Mouse (Mus musculus) forebrain, embryonic 14.5 days (tissue): Measurements from ENCODE around the gene Obscn. TPM values are rescaled to one million over a fixed set of nuclear protein-coding genes. Genes with fewer than 3 reads are reported as not detected.

ENCODE experiments used
- ATAC-seq: fragments of 200-750 bp; cut with Nextera tagmentation; 2 replicates; pipeline ENCODE4 v1.8.0; 2017; ENCODE audit warnings: mild to moderate bottlenecking, moderate library complexity
- DNase-seq: peaks from one replicate; pipeline ENCODE4 v3.0.0-alpha.2; 2015; ENCODE audit warnings: low spot score
- H3K27ac ChIP-seq: fragments of 300-500 bp; sonication (generic); 2 replicates; pipeline ENCODE4 v1.5.1; 2014; ENCODE audit warnings: low read depth, mild to moderate bottlenecking, control low read depth, low read length, moderate library complexity
- H3K27me3 ChIP-seq: fragments of 300-500 bp; sonication (generic); replicated peaks from 2 replicates; pipeline ENCODE4 v1.6.1; 2014; ENCODE audit warnings: low read length, control low read depth, mixed read lengths; ENCODE audit not compliant: control insufficient read depth, insufficient read depth
- H3K36me3 ChIP-seq: fragments of 300-500 bp; sonication (generic); 2 replicates; pipeline ENCODE4 v1.6.1; 2014; ENCODE audit warnings: low read length, control low read depth; ENCODE audit not compliant: control insufficient read depth, insufficient read depth
- H3K4me1 ChIP-seq: fragments of 300-500 bp; sonication (generic); 2 replicates; pipeline ENCODE4 v1.6.1; 2014; ENCODE audit warnings: antibody characterized with exemption, low read length, control low read depth; ENCODE audit not compliant: control insufficient read depth, insufficient read depth
- H3K4me2 ChIP-seq: fragments of 300-500 bp; sonication (generic); 2 replicates; pipeline ENCODE4 v1.6.1; 2014; ENCODE audit warnings: mild to moderate bottlenecking, control low read depth, low read length
- H3K4me3 ChIP-seq: fragments of 300-500 bp; sonication (generic); 2 replicates; pipeline ENCODE4 v1.5.1; 2014; ENCODE audit warnings: low read depth, low read length, control low read depth
- H3K9ac ChIP-seq: fragments of 300-500 bp; sonication (generic); 2 replicates; pipeline ENCODE4 v1.6.1; 2014; ENCODE audit warnings: mild to moderate bottlenecking, low read length, control low read depth, moderate library complexity
- H3K9me3 ChIP-seq: fragments of 300-500 bp; sonication (generic); replicated peaks from 2 replicates; pipeline ENCODE4 v1.6.1; 2016; ENCODE audit warnings: low read length, control low read depth, mixed read lengths; ENCODE audit not compliant: control insufficient read depth
- WGBS: fragments of 180-500 bp; shearing (Covaris S2); extraction: QIAGEN DNeasy Blood & Tissue Kit; methylation state at CpG from one replicate; pipeline ENCODE4 v1.1.7; 2014; 5-methylcytosine and 5-hydroxymethylcytosine counted together
- polyA plus RNA-seq: library from polyadenylated mRNA; unstranded; fragments of >200 nt; fragmentation: Nextera tagmentation; extraction: Ambion mirVana; gene quantifications from 2 replicates; pipeline ENCODE4 v1.2.1, GENCODE M21; 2014

The Obscn gene
- polyA plus RNA-seq, 1 experiment from 2014 or later = 0.05 TPM

DNA sequence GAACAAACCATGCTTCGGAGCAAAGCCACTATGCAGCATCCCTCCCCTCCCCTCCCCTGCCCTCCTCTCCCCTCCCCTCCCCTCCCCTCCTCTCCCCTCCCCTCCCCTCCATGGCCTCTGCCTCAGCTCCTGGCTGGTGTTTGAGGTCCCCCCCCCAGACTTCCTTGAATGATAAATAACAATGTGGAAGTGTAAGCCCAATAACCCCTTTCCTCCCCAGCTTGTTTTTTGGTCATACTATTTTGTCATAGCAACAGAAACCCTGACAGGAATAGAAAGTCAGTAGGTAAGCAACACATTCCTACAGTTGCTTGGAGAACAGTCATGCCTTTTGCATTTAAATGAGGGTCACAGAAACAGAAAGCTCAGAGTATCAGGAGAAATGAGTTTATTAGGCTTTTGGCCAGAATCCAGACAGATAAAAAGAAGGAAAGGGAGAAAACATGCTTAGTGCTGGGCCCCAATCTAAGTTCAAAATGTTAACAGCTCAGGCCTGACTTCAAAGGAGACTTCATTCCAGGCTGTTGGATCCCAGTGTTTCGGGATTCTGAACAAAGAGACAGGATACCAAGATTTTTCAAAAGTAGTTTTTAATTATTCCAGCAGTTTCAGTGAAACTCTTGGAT lies 29.5 kb upstream of the Obscn start:
- Histone ChIP-seq H3K4me3 (no peak overlapping the region), H3K27ac (no peak overlapping the region), H3K9me3 (no peaks in the 10 kb centered on the region), H3K4me2 (no peak overlapping the region), H3K9ac (no peak overlapping the region), H3K4me1 (peaks cover 8% of the 10 kb centered on the region), H3K36me3 (no peaks in the 10 kb centered on the region; the same call in 1 of the 2 replicates), H3K27me3 (no peaks in the 10 kb centered on the region)
- DNase-seq (peak; percentile 7), ATAC-seq (no peak)
- WGBS = 25% methylated on average over 2 of the region's 2 CpGs

DNA sequence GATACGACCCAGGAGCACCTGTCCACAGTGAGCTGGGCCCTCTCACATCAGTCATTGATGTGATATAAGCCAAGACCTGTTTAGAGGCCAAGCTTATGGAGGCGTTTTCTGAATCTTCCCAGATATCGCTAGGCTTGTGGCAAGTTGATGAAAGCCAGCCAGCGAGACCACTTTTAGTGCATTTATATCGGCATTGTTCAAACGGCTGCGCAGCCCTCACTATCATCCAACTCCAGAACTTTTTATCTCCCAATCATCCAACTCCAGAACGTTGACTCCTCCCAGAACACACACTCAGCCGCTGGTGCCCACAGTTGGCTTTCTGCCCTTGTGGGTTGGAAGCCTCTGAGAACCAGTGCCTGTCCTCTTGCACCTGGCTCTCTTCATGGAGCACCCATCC lies 28.2 kb upstream of the Obscn start:
- WGBS = 88% methylated on average over 9 of the region's 9 CpGs
- H3K9me3 ChIP-seq = no peaks in the 10 kb centered on the region
- no peaks in the 10 kb centered on the region for H3K27me3 ChIP-seq
- H3K27ac ChIP-seq = no peak overlapping the region
- H3K4me2 ChIP-seq = peak overlapping the region; percentile 56
- peaks cover 8% of the 10 kb centered on the region for H3K4me1 ChIP-seq
- no peak for DNase-seq
- H3K36me3 ChIP-seq = no peaks in the 10 kb centered on the region; the same call in 1 of the 2 replicates
- H3K9ac ChIP-seq = no peak overlapping the region
- H3K4me3 ChIP-seq = no peak overlapping the region
- ATAC-seq = no peak

GRCm38 (mm10) chr11:59163255-59164236 lies 27.3 kb upstream of the Obscn start, which contains the start of gene Iba57:
Gene Iba57, minus strand, starts transcription at chr11:59163739.
- H3K27ac ChIP-seq = peak within 1 kb of the TSS; percentile 99
- H3K4me2 ChIP-seq = peak within 1 kb of the TSS; percentile 66
- peak; percentile 100 for ATAC-seq
- WGBS = 3% methylated on average over 68 of the region's 68 CpGs
- H3K4me1 ChIP-seq = peaks cover 8% of the 10 kb centered on the region
- no peaks in the 10 kb centered on the region; the same call in 1 of the 2 replicates for H3K36me3 ChIP-seq
- peak within 1 kb of the TSS; percentile 65 for H3K4me3 ChIP-seq
- peak; percentile 99 for DNase-seq
- H3K27me3 ChIP-seq = no peaks in the 10 kb centered on the region
- H3K9me3 ChIP-seq = no peaks in the 10 kb centered on the region
- peak within 1 kb of the TSS; percentile 85 for H3K9ac ChIP-seq

DNA sequence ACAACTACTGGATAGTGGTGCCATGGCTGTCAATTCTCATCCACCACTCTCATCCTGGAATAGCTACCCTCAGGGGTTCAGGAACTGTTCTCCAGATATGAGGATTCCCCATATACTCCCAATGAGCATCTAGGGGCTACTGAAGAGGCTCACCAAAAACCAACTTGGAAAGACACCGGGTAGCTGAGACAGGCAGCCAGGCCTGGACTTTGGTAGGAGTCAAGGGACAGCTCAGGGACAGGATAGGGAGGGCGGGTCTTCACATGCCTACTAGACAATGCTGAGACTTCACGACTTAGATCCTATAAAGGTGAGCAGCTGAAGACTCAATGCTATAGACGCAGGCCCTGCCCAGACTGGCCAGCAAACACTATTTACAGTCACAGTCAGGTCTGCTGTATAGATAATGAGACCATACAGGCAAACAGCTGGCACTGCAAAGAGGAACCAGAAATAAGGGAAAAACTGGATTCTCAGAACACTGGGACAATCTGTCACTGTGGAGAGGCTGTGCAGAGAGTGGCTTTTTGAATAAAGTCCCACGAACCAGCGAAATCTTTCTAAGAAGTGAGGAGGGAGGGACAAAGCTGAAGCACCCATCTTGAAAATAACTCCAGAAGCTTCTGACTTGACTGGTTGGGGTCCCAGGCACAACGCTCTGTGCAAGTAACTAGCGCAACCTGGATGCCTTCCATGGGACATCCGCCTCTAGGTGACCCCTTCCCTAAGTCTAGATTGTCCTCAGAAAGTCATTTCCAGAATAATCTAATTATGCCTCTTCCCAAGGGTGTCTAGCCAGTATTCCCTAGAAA lies 26.4 kb upstream of the Obscn start:
- Histone ChIP-seq H3K4me2 (peak overlapping the region; percentile 66), H3K9ac (peak overlapping the region; percentile 85), H3K36me3 (peaks cover under 1% of the 10 kb centered on the region), H3K27me3 (no peaks in the 10 kb centered on the region), H3K4me1 (peaks cover 8% of the 10 kb centered on the region), H3K4me3 (peak overlapping the region; percentile 65), H3K9me3 (no peaks in the 10 kb centered on the region), H3K27ac (peak overlapping the region; percentile 99)
- DNase-seq (no peak), ATAC-seq (no peak)
- WGBS = 61% methylated on average over 9 of the region's 9 CpGs

- ATAC-seq (no peak), DNase-seq (no peak)
- Histone ChIP-seq H3K4me3 (no peak overlapping the region), H3K4me1 (peaks cover 8% of the 10 kb centered on the region), H3K27ac (no peak overlapping the region), H3K27me3 (no peaks in the 10 kb centered on the region), H3K9me3 (no peaks in the 10 kb centered on the region), H3K4me2 (no peak overlapping the region), H3K36me3 (peaks cover 3% of the 10 kb centered on the region), H3K9ac (no peak overlapping the region)
- WGBS = 83% methylated on average over 5 of the region's 5 CpGs
Observed at GRCm38 (mm10) chr11:59161398-59161797, 25.2 kb upstream of the Obscn start.

GRCm38 (mm10) chr11:59159558-59159957 lies 23.4 kb upstream of the Obscn start:
- ATAC-seq = no peak
- H3K4me2 ChIP-seq = no peak overlapping the region
- WGBS = 90% methylated on average over 4 of the region's 4 CpGs
- no peak overlapping the region for H3K4me3 ChIP-seq
- no peaks in the 10 kb centered on the region for H3K27me3 ChIP-seq
- no peak overlapping the region for H3K27ac ChIP-seq
- no peak for DNase-seq
- H3K9ac ChIP-seq = no peak overlapping the region
- no peaks in the 10 kb centered on the region for H3K9me3 ChIP-seq
- peaks cover 6% of the 10 kb centered on the region for H3K36me3 ChIP-seq
- H3K4me1 ChIP-seq = peaks cover 8% of the 10 kb centered on the region

GRCm38 (mm10) chr11:59159099-59159498 lies 22.9 kb upstream of the Obscn start:
- Histone ChIP-seq H3K27ac (no peak overlapping the region), H3K4me2 (no peak overlapping the region)

GRCm38 (mm10) chr11:59155900-59156299 lies 19.7 kb upstream of the Obscn start:
- Histone ChIP-seq H3K27ac (no peak overlapping the region), H3K9ac (no peak overlapping the region), H3K4me2 (no peak overlapping the region), H3K27me3 (no peaks in the 10 kb centered on the region), H3K4me3 (no peak overlapping the region), H3K4me1 (no peaks in the 10 kb centered on the region), H3K9me3 (no peaks in the 10 kb centered on the region), H3K36me3 (peaks cover 6% of the 10 kb centered on the region)
- WGBS = 92% methylated on average over 5 of the region's 5 CpGs
- no peak for DNase-seq
- no peak for ATAC-seq

More at GRCm38 (mm10) chr11:59159099-59159498, 22.9 kb upstream of the Obscn start:
- Histone ChIP-seq H3K27me3 (no peaks in the 10 kb centered on the region), H3K9me3 (no peaks in the 10 kb centered on the region), H3K36me3 (peaks cover 6% of the 10 kb centered on the region), H3K9ac (no peak overlapping the region), H3K4me1 (peaks cover 7% of the 10 kb centered on the region), H3K4me3 (no peak overlapping the region)
- ATAC-seq = no peak
- 92% methylated on average over 13 of the region's 13 CpGs for WGBS
- DNase-seq = no peak
